In the genomic region with DNA sequence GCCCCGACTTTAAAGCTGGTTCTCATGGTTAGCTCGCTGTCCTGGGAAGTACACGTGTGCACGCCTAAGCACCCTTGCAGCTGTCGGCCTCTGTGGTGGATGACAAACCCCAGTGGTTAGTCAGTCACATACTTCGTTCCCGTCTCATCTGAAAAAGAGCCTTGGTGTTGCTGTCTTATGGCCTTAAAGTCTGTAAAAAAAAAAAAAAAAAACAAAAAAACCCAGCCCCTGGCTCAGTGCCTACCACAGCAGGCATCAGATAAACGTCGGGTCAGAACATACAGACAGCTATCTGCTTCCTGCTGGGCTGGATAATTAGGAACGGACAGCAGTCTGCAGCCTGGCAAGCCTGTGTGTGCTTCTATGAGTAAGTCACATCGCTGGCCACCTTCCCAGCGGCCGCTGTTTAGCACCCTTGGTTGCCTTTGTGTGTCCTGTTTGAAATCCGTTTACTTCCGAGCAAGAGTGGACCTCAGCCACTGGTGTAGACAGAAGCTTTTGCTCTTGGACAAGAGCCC, we compare ENCODE assay signal across 8 mouse cellular contexts. TPM values are rescaled to one million over a fixed set of nuclear protein-coding genes. Genes with fewer than 3 reads are reported as not detected.
DNase-seq lines count a peak whose midpoint lies in the region; ATAC-seq lines count a peak whose summit lies in the region.

No protein-coding gene starts in this region.

- 0 out of 2 replicates have a peak, but pooled peaks have one; percentile 24 for ATAC-seq in hindbrain, embryonic 13.5 days (ENCODE audit: low FRiP score)
- 0 out of 2 replicates have a peak, but pooled peaks have one; percentile 27 for ATAC-seq in heart, embryonic 12.5 days (ENCODE audit: insufficient number of reproducible peaks, low FRiP score)
- ATAC-seq in megakaryocyte, adult 5-6 weeks (ENCODE audit: poor library complexity, severe bottlenecking) = peak; percentile 47

- peaks cover 30% of the 10 kb centered on the region for H3K36me3 ChIP-seq in hindbrain, embryonic 13.5 days
- H3K36me3 ChIP-seq in hindbrain, embryonic 10.5 days = peaks cover 51% of the 10 kb centered on the region
- H3K36me3 ChIP-seq in heart, embryonic 12.5 days = peaks cover 41% of the 10 kb centered on the region

- H3K27ac ChIP-seq in hindbrain, embryonic 13.5 days = peak overlapping the region; percentile 24; the same call in 1 of the 2 replicates
- H3K27ac ChIP-seq in hindbrain, embryonic 10.5 days = no peak overlapping the region
- peak overlapping the region; percentile 14; the same call in 1 of the 2 replicates for H3K27ac ChIP-seq in brown adipose tissue, adult 24 weeks (replicated peaks; ENCODE audit: low read depth, low read length)
- 0 out of 2 replicates have a peak overlapping the region, but pooled peaks have one; percentile 18 for H3K27ac ChIP-seq in heart, embryonic 12.5 days (ENCODE audit: poor library complexity, severe bottlenecking)

- no peak for DNase-seq in hindbrain, embryonic 10.5 days (ENCODE audit: low spot score)
- DNase-seq in 416B (ENCODE audit: low read depth) = peak; percentile 99
- DNase-seq in spleen, adult 18-20 months = no peak
- no peak for DNase-seq in thymus, postnatal 36 days

- 43% methylated on average over 15 of the region's 15 CpGs for WGBS in hindbrain, embryonic 13.5 days
- WGBS in hindbrain, embryonic 10.5 days = 46% methylated on average over 15 of the region's 15 CpGs
- 36% methylated on average over 15 of the region's 15 CpGs for WGBS in heart, embryonic 12.5 days

- peaks cover 23% of the 10 kb centered on the region for H3K4me1 ChIP-seq in hindbrain, embryonic 13.5 days (replicated peaks)
- H3K4me1 ChIP-seq in hindbrain, embryonic 10.5 days (replicated peaks) = peaks cover 17% of the 10 kb centered on the region
- peaks cover 9% of the 10 kb centered on the region for H3K4me1 ChIP-seq in brown adipose tissue, adult 24 weeks (ENCODE audit: control insufficient read depth, insufficient read depth, insufficient read length, low read length)
- peaks cover 57% of the 10 kb centered on the region for H3K4me1 ChIP-seq in heart, embryonic 12.5 days (replicated peaks)

- H3K4me2 ChIP-seq in hindbrain, embryonic 13.5 days = no peak overlapping the region
- no peak overlapping the region for H3K4me2 ChIP-seq in heart, embryonic 12.5 days

- no peaks in the 10 kb centered on the region for H3K27me3 ChIP-seq in hindbrain, embryonic 13.5 days
- peaks cover 4% of the 10 kb centered on the region; the same call in 1 of the 2 replicates for H3K27me3 ChIP-seq in hindbrain, embryonic 10.5 days (ENCODE audit: insufficient read depth, poor library complexity, severe bottlenecking)
- no peaks in the 10 kb centered on the region for H3K27me3 ChIP-seq in heart, embryonic 12.5 days (replicated peaks)

- no peaks in the 10 kb centered on the region for H3K9me3 ChIP-seq in hindbrain, embryonic 13.5 days
- 0 out of 2 replicates have a peak, but pooled peaks cover 2% of the 10 kb centered on the region for H3K9me3 ChIP-seq in hindbrain, embryonic 10.5 days
- no peaks in the 10 kb centered on the region for H3K9me3 ChIP-seq in heart, embryonic 12.5 days (replicated peaks)

- H3K9ac ChIP-seq in hindbrain, embryonic 13.5 days = no peak overlapping the region
- H3K9ac ChIP-seq in heart, embryonic 12.5 days = 0 out of 2 replicates have a peak overlapping the region, but pooled peaks have one; percentile 5

- no peak overlapping the region for H3K4me3 ChIP-seq in hindbrain, embryonic 13.5 days
- no peak overlapping the region for H3K4me3 ChIP-seq in hindbrain, embryonic 10.5 days
- no peak overlapping the region for H3K4me3 ChIP-seq in brown adipose tissue, adult 24 weeks (ENCODE audit: insufficient read depth, low read depth, low read length)
- no peak overlapping the region for H3K4me3 ChIP-seq in heart, embryonic 12.5 days

RNA-seq across cellular contexts. Expression of gene Ak2, which starts 19.9 kb away (rescaled TPM):
- polyA plus RNA-seq in hindbrain, embryonic 13.5 days (2015; fragmentation: Nextera tagmentation; extraction: Ambion mirVana) = 90.4 and 92.7 TPM in 2 replicates
- polyA plus RNA-seq in hindbrain, embryonic 10.5 days (2016; fragmentation: Nextera tagmentation; extraction: Ambion mirVana) = 168 and 202 TPM in 2 replicates
- polyA plus RNA-seq in brown adipose tissue, adult 24 weeks (2012; ENCODE audit: insufficient read depth, insufficient read length, missing spikeins) = 311 and 382 TPM in 2 replicates
- 164 and 167 TPM in 2 replicates for polyA plus RNA-seq in heart, embryonic 12.5 days (2016; fragmentation: Nextera tagmentation; extraction: Ambion mirVana)
- total RNA-seq in megakaryocyte, adult 5-6 weeks (2015) = 41.2 and 48.0 TPM in 2 replicates
- 69.0 and 71.2 TPM in 2 replicates for total RNA-seq in megakaryocyte, adult 5-6 weeks (2017)

RNA-seq across cellular contexts. Expression of gene Rnf19b, which starts 46.4 kb away (rescaled TPM):
- 25.1 and 25.3 TPM in 2 replicates for polyA plus RNA-seq in hindbrain, embryonic 13.5 days (2015; fragmentation: Nextera tagmentation; extraction: Ambion mirVana)
- polyA plus RNA-seq in hindbrain, embryonic 10.5 days (2016; fragmentation: Nextera tagmentation; extraction: Ambion mirVana) = 9.2 and 9.9 TPM in 2 replicates
- polyA plus RNA-seq in brown adipose tissue, adult 24 weeks (2012; ENCODE audit: insufficient read depth, insufficient read length, missing spikeins) = 13.1 and 15.5 TPM in 2 replicates
- 8.1 and 8.2 TPM in 2 replicates for polyA plus RNA-seq in heart, embryonic 12.5 days (2016; fragmentation: Nextera tagmentation; extraction: Ambion mirVana)
- total RNA-seq in megakaryocyte, adult 5-6 weeks (2015) = 20.2 and 24.2 TPM in 2 replicates
- total RNA-seq in megakaryocyte, adult 5-6 weeks (2017) = 52.8 and 56.8 TPM in 2 replicates

RNA-seq across cellular contexts. Expression of gene Azin2, which starts 49.4 kb away (rescaled TPM):
- polyA plus RNA-seq in hindbrain, embryonic 13.5 days (2015; fragmentation: Nextera tagmentation; extraction: Ambion mirVana) = 18.4 and 19.9 TPM in 2 replicates
- 11.8 and 15.0 TPM in 2 replicates for polyA plus RNA-seq in hindbrain, embryonic 10.5 days (2016; fragmentation: Nextera tagmentation; extraction: Ambion mirVana)
- 3.8 and 4.8 TPM in 2 replicates for polyA plus RNA-seq in brown adipose tissue, adult 24 weeks (2012; ENCODE audit: insufficient read depth, insufficient read length, missing spikeins)
- 6.8 and 7.4 TPM in 2 replicates for polyA plus RNA-seq in heart, embryonic 12.5 days (2016; fragmentation: Nextera tagmentation; extraction: Ambion mirVana)
- total RNA-seq in megakaryocyte, adult 5-6 weeks (2015) = 0.25 and 0.38 TPM in 2 replicates
- total RNA-seq in megakaryocyte, adult 5-6 weeks (2017) = 0.29 and 1.5 TPM in 2 replicates
